Mouse (Mus musculus): Measurements from ENCODE around the gene Slc6a13.

GRCm38 (mm10) chr6:121326486-121327069 is 26.6 kb downstream of the Slc6a13 start:
- TF ChIP-seq CTCF (IDR thresholded peaks at IDR 0.05; ENCODE audit: control insufficient read depth, insufficient read depth, low read length) (no peak), POLR2A (IDR thresholded peaks at IDR 0.05; ENCODE audit: borderline replicate concordance, control insufficient read depth, low read depth, low read length) (no peak)
